Mouse (Mus musculus): ENCODE results near the gene Ehd4.

DNA sequence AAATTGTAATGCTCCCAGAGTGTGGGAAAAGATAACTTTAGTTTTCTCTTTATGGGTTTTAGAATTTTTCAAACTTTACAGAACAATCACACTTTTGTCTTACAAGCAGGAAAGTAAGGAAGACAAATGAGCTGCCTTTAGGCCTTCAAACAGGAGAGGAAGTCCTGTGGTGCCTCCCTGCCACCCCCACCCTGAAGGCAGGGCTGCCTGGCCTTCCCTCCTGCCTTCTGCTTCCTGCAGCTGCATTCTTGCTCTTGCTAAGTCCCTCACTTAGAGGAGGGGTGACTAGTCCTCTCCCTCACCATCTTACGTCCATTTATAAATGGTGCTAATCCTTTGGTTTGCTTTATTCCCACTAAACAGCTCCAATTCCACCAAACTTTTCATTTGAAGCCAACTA lies 4.4 kb upstream of the Ehd4 start:
- TF ChIP-seq POLR2A (IDR thresholded peaks at IDR 0.05; ENCODE audit: borderline replicate concordance, extremely low read depth, low read depth, low read length) (no peak), CTCF (IDR thresholded peaks at IDR 0.05; ENCODE audit: insufficient read depth, low read length) (no peak)

Measured in lung, adult 2 months (tissue).